Mouse (Mus musculus) liver, adult 2 months (tissue): ENCODE measurements around the gene Smim14. TPM values are rescaled to one million over a fixed set of nuclear protein-coding genes. Genes with fewer than 3 reads are reported as not detected.

Experiments
- DNase-seq: peaks from one replicate; pipeline ENCODE4 v3.0.0-alpha.2; 2011; ENCODE audit warnings: low read depth, low spot score; ENCODE audit errors: extremely low read depth
- H3K27ac ChIP-seq: fragments of 200-500 bp; replicated peaks from 2 replicates; pipeline ENCODE4 v1.5.1; 2012; ENCODE audit warnings: low read depth, mild to moderate bottlenecking, control low read depth, inconsistent platforms, low read length; ENCODE audit not compliant: insufficient read depth
- H3K27me3 ChIP-seq: fragments of 200-500 bp; 2 replicates; pipeline ENCODE4 v1.6.1; 2012; ENCODE audit warnings: mild to moderate bottlenecking, moderate library complexity, low read length, inconsistent platforms; ENCODE audit not compliant: control insufficient read depth, insufficient read depth
- H3K36me3 ChIP-seq: fragments of 200-500 bp; 2 replicates; pipeline ENCODE4 v1.6.1; 2012; ENCODE audit warnings: low read length, inconsistent platforms; ENCODE audit not compliant: control insufficient read depth, insufficient read depth
- H3K4me1 ChIP-seq: fragments of 200-500 bp; 2 replicates; pipeline ENCODE4 v1.6.1; 2011; ENCODE audit warnings: low read length; ENCODE audit not compliant: control insufficient read depth, insufficient read depth
- H3K4me3 ChIP-seq: fragments of 200-500 bp; 2 replicates; pipeline ENCODE4 v1.5.1; 2011; ENCODE audit warnings: low read depth, mild to moderate bottlenecking, control low read depth, low read length, moderate library complexity; ENCODE audit not compliant: insufficient read depth
- H3K79me2 ChIP-seq: fragments of 200-500 bp; 2 replicates; pipeline ENCODE4 v1.6.1; 2012; ENCODE audit warnings: inconsistent platforms, mild to moderate bottlenecking, low read length, moderate library complexity; ENCODE audit not compliant: control insufficient read depth, insufficient read depth
- H3K9ac ChIP-seq: fragments of 200-500 bp; 2 replicates; pipeline ENCODE4 v1.6.1; 2012; ENCODE audit warnings: low read depth, mild to moderate bottlenecking, control low read depth, inconsistent platforms, low read length
- CTCF ChIP-seq: fragments of 200-500 bp; IDR thresholded peaks from 2 replicates; pipeline ENCODE4 v1.5.1; 2011; ENCODE audit warnings: low read depth, low read length, control low read depth
- POLR2A ChIP-seq: fragments of 200-500 bp; IDR thresholded peaks from 2 replicates; pipeline ENCODE4 v1.6.1; 2011; ENCODE audit warnings: low read length, control low read depth; ENCODE audit not compliant: insufficient read depth; ENCODE audit errors: extremely low read depth
- WGBS: fragments of 180-500 bp; shearing (Covaris S2); methylation state at CpG from one replicate; pipeline ENCODE4 v1.1.7; 2018; 5-methylcytosine and 5-hydroxymethylcytosine counted together
- polyA plus RNA-seq: library from polyadenylated mRNA; depleted of rRNA; stranded (reverse); fragments of >200 nt; gene quantifications from 2 replicates; pipeline ENCODE4 v1.2.3, GENCODE M21; 2012; rRNA removed
- total RNA-seq: library from RNA; depleted of rRNA; stranded (reverse); fragments of >200 nt; gene quantifications from 2 replicates; pipeline ENCODE4 v1.2.3, GENCODE M21; 2014; rRNA removed

The Smim14 gene
- total RNA-seq (60.5 and 66.9 TPM in 2 replicates), polyA plus RNA-seq (66.6 and 72.3 TPM in 2 replicates)

DNA sequence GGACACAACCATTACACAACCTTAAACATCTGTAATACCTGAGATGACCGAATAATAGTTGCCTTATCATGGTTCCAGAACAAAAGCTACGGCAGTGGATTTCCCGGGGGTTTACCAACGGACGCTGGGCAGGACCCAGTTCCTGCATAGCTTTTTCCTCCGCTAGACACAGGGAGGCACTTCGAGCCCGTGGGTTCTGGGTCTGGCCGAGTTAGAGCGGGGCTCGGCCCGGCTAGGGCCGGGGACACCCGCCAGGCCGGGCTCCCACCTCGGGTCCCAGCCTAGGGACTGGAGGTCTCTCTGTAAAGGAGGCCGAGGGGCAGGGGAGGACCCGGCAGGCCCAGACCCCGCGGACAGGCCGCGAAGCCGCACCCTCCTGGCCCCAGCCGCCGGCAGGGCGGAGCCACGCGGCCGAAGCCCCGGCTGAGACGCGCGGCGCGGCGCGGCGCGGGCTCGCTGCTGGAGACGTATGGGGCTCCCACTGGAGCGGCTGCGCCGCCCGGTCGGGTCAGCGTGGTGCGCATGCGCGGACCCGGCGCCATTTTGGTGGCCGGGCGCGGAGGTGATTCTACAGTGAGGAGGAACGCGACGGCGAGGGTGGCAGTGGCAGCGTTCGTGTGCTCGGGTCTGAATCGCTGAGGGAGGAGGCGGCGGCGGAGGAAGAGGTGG, at the start of gene Smim14, which contains the start of gene Ube2k:
Smim14 (minus strand) TSS at position 434 of the 669 bp plus-strand sequence.
Ube2k (plus strand) TSS at position 483 of the 669 bp plus-strand sequence.
- peak within 1 kb of the TSS; percentile 97 for H3K4me3 ChIP-seq
- DNase-seq = peak; percentile 69

DNA sequence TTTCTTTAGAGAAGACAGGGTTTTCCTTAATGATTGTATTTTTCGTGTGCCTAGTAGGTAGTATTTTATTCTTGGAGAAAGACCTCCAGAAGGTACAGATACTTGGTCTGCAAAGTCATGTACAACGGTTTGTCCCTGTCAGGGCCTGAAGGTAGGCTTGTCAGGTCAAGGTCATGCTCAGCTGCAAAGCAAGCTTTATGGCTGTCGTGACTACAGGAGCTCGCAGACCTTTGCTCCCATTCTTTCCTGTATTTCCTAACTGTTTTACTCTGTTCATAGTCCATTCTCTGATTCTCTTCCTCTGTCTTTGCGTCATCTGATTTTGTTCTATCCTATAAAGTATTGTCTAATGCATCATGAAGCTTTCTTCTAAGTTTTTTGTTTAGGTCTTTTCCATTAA, 49.3 kb upstream of the Smim14 start:
- 23% methylated on average over 5 of the region's 5 CpGs for WGBS
- H3K79me2 ChIP-seq = no peaks in the 10 kb centered on the region; the same call in 1 of the 2 replicates
- no peak overlapping the region for H3K9ac ChIP-seq
- TF ChIP-seq CTCF (no peak), POLR2A (no peak)
- no peak overlapping the region for H3K27ac ChIP-seq
- DNase-seq = peak; percentile 94
- peaks cover 2% of the 10 kb centered on the region; the same call in 1 of the 2 replicates for H3K4me1 ChIP-seq
- peaks cover 20% of the 10 kb centered on the region for H3K36me3 ChIP-seq
- no peaks in the 10 kb centered on the region for H3K27me3 ChIP-seq
- H3K4me3 ChIP-seq = no peak overlapping the region

More for the DNA sequence above, at the start of gene Smim14, which contains the start of gene Ube2k:
- H3K9ac ChIP-seq = peak within 1 kb of the TSS; percentile 99
- H3K79me2 ChIP-seq = peaks cover 21% of the 10 kb centered on the region; the same call in 1 of the 2 replicates
- under 1% methylated on average over 66 of the region's 66 CpGs for WGBS
- H3K27ac ChIP-seq = peak within 1 kb of the TSS; percentile 93
- no peaks in the 10 kb centered on the region for H3K36me3 ChIP-seq
- H3K4me1 ChIP-seq = peaks cover 16% of the 10 kb centered on the region
- TF ChIP-seq CTCF (peak; percentile 30; the same call in 1 of the 2 replicates), POLR2A (peak; percentile 74)
- H3K27me3 ChIP-seq = no peaks in the 10 kb centered on the region

DNA sequence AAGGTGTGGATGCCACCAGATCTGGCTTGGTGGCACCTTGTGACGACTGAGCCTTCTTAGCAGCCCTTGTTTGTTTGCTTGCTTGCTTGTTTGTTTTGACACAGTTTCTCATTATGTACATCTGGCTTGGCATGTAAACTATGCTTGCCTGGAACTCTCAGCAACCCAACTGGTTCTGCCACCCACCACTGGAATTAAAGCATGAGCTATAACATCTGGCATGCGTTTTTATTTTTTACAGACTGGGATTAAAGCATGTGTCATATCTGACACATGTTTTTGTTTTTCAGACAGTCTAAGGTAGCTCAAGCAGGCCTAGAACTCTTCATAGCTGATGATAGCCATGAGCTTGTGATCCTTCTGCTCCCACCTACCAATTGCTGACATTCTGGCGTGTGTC, 41.6 kb upstream of the Smim14 start:
- H3K4me1 ChIP-seq = peaks cover 1% of the 10 kb centered on the region; the same call in 1 of the 2 replicates
- no peak overlapping the region for H3K27ac ChIP-seq
- TF ChIP-seq CTCF = no peak
- TF ChIP-seq POLR2A = no peak
- peaks cover 15% of the 10 kb centered on the region for H3K36me3 ChIP-seq
- no peaks in the 10 kb centered on the region for H3K27me3 ChIP-seq
- H3K79me2 ChIP-seq = peaks cover 3% of the 10 kb centered on the region; the same call in 1 of the 2 replicates
- 75% methylated on average over 3 of the region's 3 CpGs for WGBS
- no peak overlapping the region for H3K4me3 ChIP-seq
- DNase-seq = no peak
- no peak overlapping the region for H3K9ac ChIP-seq

- H3K79me2 ChIP-seq = peaks cover 3% of the 10 kb centered on the region; the same call in 1 of the 2 replicates
- TF ChIP-seq POLR2A (no peak), CTCF (no peak)
- no peak overlapping the region for H3K27ac ChIP-seq
- peaks cover 7% of the 10 kb centered on the region; the same call in 1 of the 2 replicates for H3K36me3 ChIP-seq
- WGBS = 38% methylated on average over 2 of the region's 2 CpGs
- H3K9ac ChIP-seq = no peak overlapping the region
- H3K27me3 ChIP-seq = no peaks in the 10 kb centered on the region
- peaks cover 1% of the 10 kb centered on the region; the same call in 1 of the 2 replicates for H3K4me1 ChIP-seq
- no peak overlapping the region for H3K4me3 ChIP-seq
- peak; percentile 30 for DNase-seq
Observed at GRCm38 (mm10) chr5:65575896-65576295, 38.9 kb upstream of the Smim14 start.

DNA sequence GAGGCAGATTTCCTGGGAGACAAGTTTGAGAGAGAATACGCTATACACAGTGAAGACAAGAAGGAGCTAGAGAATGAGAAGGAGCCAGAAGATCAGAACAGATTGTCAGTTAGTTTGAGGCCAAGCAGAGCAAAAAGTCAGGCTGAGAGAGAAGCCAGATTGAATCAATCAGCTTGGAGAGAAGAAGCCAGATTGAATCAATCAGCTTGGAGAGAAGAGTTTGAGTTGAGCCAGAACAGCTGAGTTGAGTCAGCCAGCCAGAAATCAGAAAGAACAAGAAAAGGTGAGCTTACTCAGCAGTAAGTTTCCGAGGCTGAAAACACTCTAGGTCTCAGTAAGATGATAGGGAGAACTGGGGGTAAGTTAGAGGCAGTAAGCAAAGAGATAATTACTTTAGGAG, 37.9 kb upstream of the Smim14 start:
- TF ChIP-seq CTCF = no peak
- no peak for TF ChIP-seq POLR2A
- H3K27me3 ChIP-seq = no peaks in the 10 kb centered on the region
- H3K4me3 ChIP-seq = no peak overlapping the region
- WGBS = 71% methylated on average over 2 of the region's 2 CpGs
- 0 out of 2 replicates have a peak overlapping the region, but pooled peaks have one; percentile 10 for H3K27ac ChIP-seq
- H3K79me2 ChIP-seq = no peaks in the 10 kb centered on the region; the same call in 1 of the 2 replicates
- H3K4me1 ChIP-seq = peaks cover 1% of the 10 kb centered on the region; the same call in 1 of the 2 replicates
- DNase-seq = peak; percentile 52
- peaks cover 10% of the 10 kb centered on the region; the same call in 1 of the 2 replicates for H3K36me3 ChIP-seq
- no peak overlapping the region for H3K9ac ChIP-seq
